Mouse (Mus musculus) colon, adult 2 months (tissue): ENCODE results near the gene R3hcc1l. TPM values are rescaled to one million over a fixed set of nuclear protein-coding genes. Genes with fewer than 3 reads are reported as not detected.

Experiments
- polyA plus RNA-seq: library from polyadenylated mRNA; depleted of rRNA; stranded (reverse); fragments of >200 nt; gene quantifications from 2 replicates; pipeline ENCODE4 v1.2.3, GENCODE M21; 2012; rRNA removed

The R3hcc1l gene
- 2.3 and 3.1 TPM in 2 replicates for polyA plus RNA-seq

GRCm38 (mm10) chr19:42518620-42519310 is at the start of gene R3hcc1l:
TSS of gene R3hcc1l (plus strand) at chr19:42518759.

GRCm38 (mm10) chr19:42612654-42613053 is 94.1 kb downstream of the R3hcc1l start, which contains the start of gene Loxl4:
TSS of gene Loxl4 (minus strand) at chr19:42612813.

Other genes starting within 250 kb of the R3hcc1l start
- 1.9 and 2.1 TPM in 2 replicates for gene Crtac1, start 87.0 kb upstream of the R3hcc1l start, polyA plus RNA-seq
- gene Loxl4, start 94.1 kb downstream of the R3hcc1l start, polyA plus RNA-seq: 3.2 and 3.4 TPM in 2 replicates
- gene Pyroxd2, start 234.0 kb downstream of the R3hcc1l start, polyA plus RNA-seq: 22.5 and 23.8 TPM in 2 replicates